Mouse (Mus musculus): ENCODE measurements around the gene Rab11fip4. TPM values are rescaled to one million over a fixed set of nuclear protein-coding genes. Genes with fewer than 3 reads are reported as not detected.

Rab11fip4 gene
- polyA plus RNA-seq, 1 experiment from 2014 or later = 0.73 TPM

GRCm38 (mm10) chr11:79725005-79725404, 134.0 kb downstream of the Rab11fip4 start:
- no peak overlapping the region for H3K27ac ChIP-seq (ENCODE audit: low read depth, low read length)
- no peak for ATAC-seq (replicated peaks; ENCODE audit: insufficient number of reproducible peaks, low FRiP score, low TSS enrichment)
- no peaks in the 10 kb centered on the region for H3K9me3 ChIP-seq (replicated peaks; ENCODE audit: control insufficient read depth, low read length)
- no peak overlapping the region for H3K4me3 ChIP-seq (ENCODE audit: low read depth, low read length)
- H3K27me3 ChIP-seq (ENCODE audit: control insufficient read depth, insufficient read depth, low read length) = no peaks in the 10 kb centered on the region
- H3K36me3 ChIP-seq (ENCODE audit: control insufficient read depth, insufficient read depth, low read length) = no peaks in the 10 kb centered on the region; the same call in 1 of the 2 replicates
- no peak overlapping the region for H3K9ac ChIP-seq (ENCODE audit: low read depth, low read length)
- 88% methylated on average over 6 of the region's 6 CpGs for WGBS (ENCODE audit: insufficient replicate concordance)
- no peak overlapping the region for H3K4me2 ChIP-seq
- H3K4me1 ChIP-seq (ENCODE audit: control insufficient read depth, insufficient read depth, low read length) = no peaks in the 10 kb centered on the region

- Histone ChIP-seq H3K9me3 (replicated peaks; ENCODE audit: control insufficient read depth, low read length) (no peaks in the 10 kb centered on the region), H3K4me2 (no peak overlapping the region), H3K27ac (ENCODE audit: low read depth, low read length) (no peak overlapping the region), H3K4me3 (ENCODE audit: low read depth, low read length) (no peak overlapping the region), H3K36me3 (ENCODE audit: control insufficient read depth, insufficient read depth, low read length) (no peaks in the 10 kb centered on the region; the same call in 1 of the 2 replicates), H3K27me3 (ENCODE audit: control insufficient read depth, insufficient read depth, low read length) (no peaks in the 10 kb centered on the region), H3K9ac (ENCODE audit: low read depth, low read length) (no peak overlapping the region), H3K4me1 (ENCODE audit: control insufficient read depth, insufficient read depth, low read length) (no peaks in the 10 kb centered on the region)
- WGBS (ENCODE audit: insufficient replicate concordance) = 66% methylated on average over 13 of the region's 13 CpGs
- ATAC-seq (replicated peaks; ENCODE audit: insufficient number of reproducible peaks, low FRiP score, low TSS enrichment) = no peak
Measured at GRCm38 (mm10) chr11:79729231-79730047, 138.4 kb downstream of the Rab11fip4 start.

GRCm38 (mm10) chr11:79730462-79730861, 139.4 kb downstream of the Rab11fip4 start:
- Histone ChIP-seq H3K36me3 (ENCODE audit: control insufficient read depth, insufficient read depth, low read length) (no peaks in the 10 kb centered on the region; the same call in 1 of the 2 replicates), H3K4me3 (ENCODE audit: low read depth, low read length) (no peak overlapping the region), H3K4me1 (ENCODE audit: control insufficient read depth, insufficient read depth, low read length) (no peaks in the 10 kb centered on the region), H3K27me3 (ENCODE audit: control insufficient read depth, insufficient read depth, low read length) (no peaks in the 10 kb centered on the region), H3K27ac (ENCODE audit: low read depth, low read length) (no peak overlapping the region), H3K4me2 (no peak overlapping the region), H3K9me3 (replicated peaks; ENCODE audit: control insufficient read depth, low read length) (no peaks in the 10 kb centered on the region), H3K9ac (ENCODE audit: low read depth, low read length) (no peak overlapping the region)
- 69% methylated on average over 2 of the region's 2 CpGs for WGBS (ENCODE audit: insufficient replicate concordance)
- no peak for ATAC-seq (replicated peaks; ENCODE audit: insufficient number of reproducible peaks, low FRiP score, low TSS enrichment)

GRCm38 (mm10) chr11:79731476-79731875, 140.5 kb downstream of the Rab11fip4 start:
- WGBS (ENCODE audit: insufficient replicate concordance) = 83% methylated on average over 5 of the region's 5 CpGs
- H3K9me3 ChIP-seq (replicated peaks; ENCODE audit: control insufficient read depth, low read length) = no peaks in the 10 kb centered on the region
- ATAC-seq (replicated peaks; ENCODE audit: insufficient number of reproducible peaks, low FRiP score, low TSS enrichment) = no peak
- peaks cover 5% of the 10 kb centered on the region; the same call in 1 of the 2 replicates for H3K4me1 ChIP-seq (ENCODE audit: control insufficient read depth, insufficient read depth, low read length)
- H3K27ac ChIP-seq (ENCODE audit: low read depth, low read length) = no peak overlapping the region
- H3K4me2 ChIP-seq = no peak overlapping the region
- H3K36me3 ChIP-seq (ENCODE audit: control insufficient read depth, insufficient read depth, low read length) = no peaks in the 10 kb centered on the region; the same call in 1 of the 2 replicates
- H3K27me3 ChIP-seq (ENCODE audit: control insufficient read depth, insufficient read depth, low read length) = no peaks in the 10 kb centered on the region
- no peak overlapping the region for H3K9ac ChIP-seq (ENCODE audit: low read depth, low read length)
- no peak overlapping the region for H3K4me3 ChIP-seq (ENCODE audit: low read depth, low read length)

GRCm38 (mm10) chr11:79733013-79733412, 142.0 kb downstream of the Rab11fip4 start:
- H3K4me2 ChIP-seq = no peak overlapping the region
- H3K9ac ChIP-seq (ENCODE audit: low read depth, low read length) = no peak overlapping the region
- H3K36me3 ChIP-seq (ENCODE audit: control insufficient read depth, insufficient read depth, low read length) = no peaks in the 10 kb centered on the region
- H3K9me3 ChIP-seq (replicated peaks; ENCODE audit: control insufficient read depth, low read length) = no peaks in the 10 kb centered on the region
- no peak overlapping the region for H3K27ac ChIP-seq (ENCODE audit: low read depth, low read length)
- no peak for ATAC-seq (replicated peaks; ENCODE audit: insufficient number of reproducible peaks, low FRiP score, low TSS enrichment)
- H3K4me3 ChIP-seq (ENCODE audit: low read depth, low read length) = no peak overlapping the region
- no peaks in the 10 kb centered on the region for H3K27me3 ChIP-seq (ENCODE audit: control insufficient read depth, insufficient read depth, low read length)
- 90% methylated on average over 6 of the region's 6 CpGs for WGBS (ENCODE audit: insufficient replicate concordance)
- peaks cover 17% of the 10 kb centered on the region for H3K4me1 ChIP-seq (ENCODE audit: control insufficient read depth, insufficient read depth, low read length)

GRCm38 (mm10) chr11:79736232-79737006, 145.4 kb downstream of the Rab11fip4 start:
- ATAC-seq (replicated peaks; ENCODE audit: insufficient number of reproducible peaks, low FRiP score, low TSS enrichment) = no peak
- Histone ChIP-seq H3K27ac (ENCODE audit: low read depth, low read length) (peak overlapping the region; percentile 54), H3K9me3 (replicated peaks; ENCODE audit: control insufficient read depth, low read length) (no peaks in the 10 kb centered on the region), H3K4me3 (ENCODE audit: low read depth, low read length) (no peak overlapping the region), H3K36me3 (ENCODE audit: control insufficient read depth, insufficient read depth, low read length) (no peaks in the 10 kb centered on the region), H3K4me2 (no peak overlapping the region), H3K27me3 (ENCODE audit: control insufficient read depth, insufficient read depth, low read length) (no peaks in the 10 kb centered on the region), H3K9ac (ENCODE audit: low read depth, low read length) (0 out of 2 replicates have a peak overlapping the region, but pooled peaks have one; percentile 12), H3K4me1 (ENCODE audit: control insufficient read depth, insufficient read depth, low read length) (peaks cover 27% of the 10 kb centered on the region)
- 68% methylated on average over 15 of the region's 15 CpGs for WGBS (ENCODE audit: insufficient replicate concordance)

GRCm38 (mm10) chr11:79737126-79737697, 146.2 kb downstream of the Rab11fip4 start:
- peak; percentile 52 for ATAC-seq (replicated peaks; ENCODE audit: insufficient number of reproducible peaks, low FRiP score, low TSS enrichment)
- H3K27ac ChIP-seq (ENCODE audit: low read depth, low read length) = peak overlapping the region; percentile 54
- 46% methylated on average over 12 of the region's 12 CpGs for WGBS (ENCODE audit: insufficient replicate concordance)

GRCm38 (mm10) chr11:79737865-79738502, 147.0 kb downstream of the Rab11fip4 start:
- Histone ChIP-seq H3K9ac (ENCODE audit: low read depth, low read length) (no peak overlapping the region), H3K4me2 (no peak overlapping the region), H3K27ac (ENCODE audit: low read depth, low read length) (peak overlapping the region; percentile 54; the same call in 1 of the 2 replicates), H3K27me3 (ENCODE audit: control insufficient read depth, insufficient read depth, low read length) (no peaks in the 10 kb centered on the region), H3K4me3 (ENCODE audit: low read depth, low read length) (no peak overlapping the region), H3K36me3 (ENCODE audit: control insufficient read depth, insufficient read depth, low read length) (no peaks in the 10 kb centered on the region), H3K9me3 (replicated peaks; ENCODE audit: control insufficient read depth, low read length) (no peaks in the 10 kb centered on the region), H3K4me1 (ENCODE audit: control insufficient read depth, insufficient read depth, low read length) (peaks cover 27% of the 10 kb centered on the region)
- no peak for ATAC-seq (replicated peaks; ENCODE audit: insufficient number of reproducible peaks, low FRiP score, low TSS enrichment)
- WGBS (ENCODE audit: insufficient replicate concordance) = 78% methylated on average over 6 of the region's 6 CpGs

More at GRCm38 (mm10) chr11:79737126-79737697, 146.2 kb downstream of the Rab11fip4 start:
- H3K4me3 ChIP-seq (ENCODE audit: low read depth, low read length) = no peak overlapping the region
- no peaks in the 10 kb centered on the region for H3K9me3 ChIP-seq (replicated peaks; ENCODE audit: control insufficient read depth, low read length)
- peaks cover 27% of the 10 kb centered on the region for H3K4me1 ChIP-seq (ENCODE audit: control insufficient read depth, insufficient read depth, low read length)
- no peaks in the 10 kb centered on the region for H3K27me3 ChIP-seq (ENCODE audit: control insufficient read depth, insufficient read depth, low read length)
- H3K36me3 ChIP-seq (ENCODE audit: control insufficient read depth, insufficient read depth, low read length) = no peaks in the 10 kb centered on the region
- H3K4me2 ChIP-seq = no peak overlapping the region
- H3K9ac ChIP-seq (ENCODE audit: low read depth, low read length) = no peak overlapping the region
